Mouse (Mus musculus): ENCODE data around the gene Scg5. TPM values are rescaled to one million over a fixed set of nuclear protein-coding genes. Genes with fewer than 3 reads are reported as not detected.

The Scg5 gene
- polyA plus RNA-seq, 1 experiment from 2014 or later = not detected

DNA sequence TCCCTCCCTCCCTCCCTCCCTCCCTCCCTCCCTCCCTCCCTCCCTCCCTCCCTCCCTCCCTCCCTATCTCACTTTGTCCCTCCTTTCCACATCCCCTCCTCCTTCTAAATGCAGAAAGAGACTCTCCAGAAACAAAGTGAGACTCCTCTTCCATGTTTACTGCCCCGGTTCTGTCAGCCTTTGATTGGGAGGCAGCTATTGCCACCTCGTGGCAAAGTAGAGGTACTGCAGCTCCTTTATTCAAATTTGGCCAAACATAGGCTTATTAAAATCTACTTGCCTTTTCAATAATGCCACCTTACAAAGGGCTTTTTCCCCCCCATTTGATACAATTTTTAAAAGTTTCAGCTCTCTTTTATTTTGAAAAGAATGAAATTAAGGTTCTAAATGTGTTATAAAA lies 5.0 kb downstream of the Scg5 start:
- no peak overlapping the region for H3K27ac ChIP-seq
- H3K4me3 ChIP-seq (ENCODE audit: inconsistent target) = no peak overlapping the region
- 0% methylated on average over 2 of the region's 2 CpGs for WGBS (ENCODE audit: missing documents)
- H3K79me2 ChIP-seq (ENCODE audit: inconsistent target) = no peaks in the 10 kb centered on the region
- H3K36me3 ChIP-seq (ENCODE audit: inconsistent target) = no peaks in the 10 kb centered on the region

DNA sequence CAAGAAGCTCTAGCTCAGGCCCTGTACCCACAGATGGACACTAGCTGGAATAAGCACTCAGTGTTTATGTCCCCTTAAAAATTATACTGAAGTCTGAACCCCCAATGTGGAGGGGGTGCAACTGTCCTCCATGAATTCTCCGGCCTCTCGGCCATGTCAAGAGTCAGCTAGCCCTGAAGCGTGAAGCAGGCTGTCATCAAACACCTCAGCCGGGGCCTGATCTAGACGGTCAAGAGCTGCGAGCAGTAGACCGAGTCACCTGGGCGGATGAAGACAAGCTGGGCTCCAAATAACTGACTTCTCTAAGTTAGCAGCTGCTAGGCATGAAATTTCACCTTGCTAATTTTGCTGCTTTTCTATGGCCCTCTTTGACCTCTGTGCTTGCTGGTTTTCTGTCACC lies 6.6 kb downstream of the Scg5 start:
- Histone ChIP-seq H3K36me3 (ENCODE audit: inconsistent target) (no peaks in the 10 kb centered on the region), H3K4me3 (ENCODE audit: inconsistent target) (no peak overlapping the region), H3K27ac (no peak overlapping the region), H3K79me2 (ENCODE audit: inconsistent target) (no peaks in the 10 kb centered on the region)
- 97% methylated on average over 8 of the region's 8 CpGs for whole genome bisulfite sequencing (ENCODE audit: missing documents)

DNA sequence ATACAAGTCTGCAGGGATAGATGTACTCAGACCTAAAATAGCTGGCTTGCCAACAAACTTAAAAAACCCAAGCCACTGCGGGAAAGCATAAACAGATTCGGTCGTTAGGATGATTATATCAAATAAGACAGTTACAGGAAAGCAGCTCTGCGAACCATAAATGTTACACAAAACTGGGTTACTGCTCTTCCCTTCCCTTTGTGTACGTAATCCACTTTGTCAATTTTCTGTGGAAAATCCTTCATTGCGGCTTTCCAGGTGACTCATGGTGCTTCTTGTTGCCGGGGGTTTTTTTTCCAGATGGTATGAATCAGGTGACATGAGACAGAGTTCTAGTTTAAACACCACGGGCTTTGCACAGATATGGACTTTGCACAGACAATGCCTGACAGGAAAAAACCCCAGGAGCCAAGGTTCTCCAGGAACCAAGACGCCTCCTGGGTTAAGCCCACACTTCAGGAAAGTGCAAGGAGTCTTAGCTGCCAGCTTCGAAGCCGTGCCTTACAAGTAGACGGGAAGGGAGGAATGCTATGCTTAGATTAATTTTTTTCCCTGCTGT lies 7.7 kb downstream of the Scg5 start:
- 97% methylated on average over 12 of the region's 12 CpGs for WGBS (ENCODE audit: missing documents)
- H3K36me3 ChIP-seq (ENCODE audit: inconsistent target) = no peaks in the 10 kb centered on the region
- no peak overlapping the region for H3K27ac ChIP-seq

DNA sequence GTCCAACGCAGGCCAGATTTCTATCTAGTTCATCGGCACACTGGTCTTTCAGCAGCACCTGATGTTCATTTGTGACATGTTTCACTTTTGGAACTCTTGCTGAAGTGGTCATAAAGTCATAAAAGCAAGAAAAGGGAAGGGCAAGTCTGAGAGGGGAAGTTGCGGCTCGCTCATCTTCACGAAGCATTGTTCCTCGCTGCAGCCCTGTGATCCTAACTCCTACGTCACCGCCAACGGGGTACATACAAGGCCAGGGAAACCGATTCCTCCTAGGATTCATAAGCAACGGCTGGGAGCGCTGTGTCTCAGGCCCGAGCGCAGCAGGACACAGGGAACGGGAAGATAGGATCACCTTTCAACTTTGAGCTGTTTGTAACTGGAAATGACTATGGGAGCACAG lies 8.8 kb downstream of the Scg5 start:
- 63% methylated on average over 15 of the region's 15 CpGs for WGBS (ENCODE audit: missing documents)
- Histone ChIP-seq H3K79me2 (ENCODE audit: inconsistent target) (no peaks in the 10 kb centered on the region), H3K4me3 (ENCODE audit: inconsistent target) (no peak overlapping the region), H3K27ac (no peak overlapping the region), H3K36me3 (ENCODE audit: inconsistent target) (no peaks in the 10 kb centered on the region)

More for the DNA sequence above, 7.7 kb downstream of the Scg5 start:
- Histone ChIP-seq H3K79me2 (ENCODE audit: inconsistent target) (no peaks in the 10 kb centered on the region), H3K4me3 (ENCODE audit: inconsistent target) (no peak overlapping the region)

DNA sequence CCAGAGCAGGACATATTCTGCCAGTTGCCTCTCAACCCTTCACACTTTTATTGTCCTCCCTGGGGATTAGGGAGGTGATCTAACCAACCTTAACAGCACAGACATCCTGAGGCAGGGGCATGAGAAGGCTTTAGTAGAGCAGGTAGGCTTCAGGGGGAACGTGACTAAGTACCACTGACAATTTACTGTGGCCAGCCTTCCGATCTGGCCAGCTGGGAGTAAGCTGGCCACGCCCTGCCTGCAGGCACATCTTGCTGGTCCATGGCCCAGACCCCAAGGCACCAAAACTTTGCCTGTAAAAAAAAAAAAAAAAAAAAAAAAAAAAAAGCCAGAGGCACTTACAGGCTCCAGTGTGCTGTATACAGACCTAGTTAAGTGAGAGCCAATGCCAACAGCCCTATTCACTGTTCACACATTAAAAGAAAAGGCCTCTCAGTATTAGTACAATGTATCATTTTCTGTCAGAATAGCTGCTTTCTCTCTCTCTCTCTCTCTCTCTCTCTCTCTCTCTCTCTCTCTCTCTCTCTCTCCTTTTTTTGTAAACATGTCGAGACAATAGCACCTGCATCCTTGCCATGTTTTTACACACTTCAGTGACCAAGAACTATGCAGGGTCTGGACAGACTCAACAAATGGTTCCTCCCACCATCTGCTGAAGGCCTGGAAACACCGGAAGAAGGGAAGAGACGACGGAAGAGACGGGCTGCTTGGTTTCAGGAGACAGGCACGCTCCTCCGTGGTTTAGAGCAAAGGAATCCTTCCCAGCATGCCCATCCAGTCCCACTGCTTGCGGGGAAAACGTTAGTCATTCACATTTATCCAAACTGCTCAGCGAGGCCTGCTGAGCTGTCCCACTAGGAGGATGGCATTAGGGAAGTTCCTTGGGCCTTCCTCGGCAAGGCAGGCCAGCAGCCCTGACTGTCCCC lies 11.0 kb downstream of the Scg5 start:
- Histone ChIP-seq H3K36me3 (ENCODE audit: inconsistent target) (no peaks in the 10 kb centered on the region), H3K27ac (no peak overlapping the region), H3K4me3 (ENCODE audit: inconsistent target) (no peak overlapping the region), H3K79me2 (ENCODE audit: inconsistent target) (no peaks in the 10 kb centered on the region)
- WGBS (ENCODE audit: missing documents) = 91% methylated on average over 14 of the region's 14 CpGs

DNA sequence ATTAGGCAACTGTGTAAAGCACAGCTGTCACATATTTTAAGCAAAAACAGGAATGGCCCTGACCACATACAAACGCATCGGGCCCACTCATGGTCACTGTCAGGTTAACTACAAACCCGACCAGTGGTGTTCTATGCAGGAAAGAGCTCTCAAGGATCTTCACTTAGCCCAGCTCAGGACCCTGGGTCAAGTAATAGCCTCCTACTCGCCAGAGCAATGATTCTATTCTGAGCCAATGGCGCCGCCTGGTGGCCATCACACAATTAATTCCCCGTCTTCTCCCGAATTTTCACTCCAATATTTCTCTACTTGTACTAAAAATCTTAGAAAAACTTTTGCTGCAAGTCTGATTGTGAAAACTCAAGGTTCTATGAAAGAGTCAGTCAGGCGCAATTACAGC lies 21.3 kb downstream of the Scg5 start:
- 21% methylated on average over 9 of the region's 9 CpGs for WGBS (ENCODE audit: missing documents)
- no peak overlapping the region for H3K4me3 ChIP-seq (ENCODE audit: inconsistent target)
- H3K36me3 ChIP-seq (ENCODE audit: inconsistent target) = no peaks in the 10 kb centered on the region
- no peak overlapping the region for H3K27ac ChIP-seq
- no peaks in the 10 kb centered on the region for H3K79me2 ChIP-seq (ENCODE audit: inconsistent target)

DNA sequence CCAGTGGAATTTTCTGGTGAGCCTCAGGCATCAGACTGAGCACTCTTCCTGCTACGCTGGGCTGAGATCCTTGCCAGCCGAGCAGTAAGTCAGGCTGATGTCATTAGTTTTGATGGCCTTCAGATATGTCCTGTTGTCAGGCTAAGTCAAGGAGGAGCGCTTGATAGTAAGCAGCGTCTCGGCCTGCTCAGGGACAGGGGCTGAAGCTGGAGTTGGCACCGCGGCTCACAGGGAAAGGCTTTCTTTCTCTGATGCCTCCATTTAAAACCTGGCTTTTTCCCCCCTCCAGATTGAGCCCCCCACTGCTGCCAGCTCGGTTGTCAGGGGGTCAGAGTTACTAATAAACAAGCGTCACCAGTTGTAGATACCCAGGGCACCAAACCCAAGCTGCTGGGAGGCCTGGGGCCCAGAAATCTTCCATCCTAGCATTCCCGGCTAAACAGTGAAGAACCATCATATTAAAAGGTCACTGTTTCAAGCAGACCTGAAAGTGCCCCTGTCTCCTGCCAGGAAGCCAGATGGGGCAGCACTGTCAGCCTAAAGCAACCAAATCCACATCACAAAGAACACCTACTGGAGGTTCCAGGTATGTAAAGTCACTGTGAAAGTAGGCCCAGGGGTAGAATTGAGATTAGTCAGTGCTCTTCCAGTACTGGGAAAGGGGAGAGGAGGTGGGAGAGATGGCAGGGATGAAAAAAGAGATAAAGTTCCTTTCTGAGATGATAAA lies 21.9 kb downstream of the Scg5 start:
- no peak overlapping the region for H3K27ac ChIP-seq
- no peak overlapping the region for H3K4me3 ChIP-seq (ENCODE audit: inconsistent target)
- 87% methylated on average over 9 of the region's 10 CpGs for WGBS (ENCODE audit: missing documents)
- no peaks in the 10 kb centered on the region for H3K36me3 ChIP-seq (ENCODE audit: inconsistent target)
- no peaks in the 10 kb centered on the region for H3K79me2 ChIP-seq (ENCODE audit: inconsistent target)

DNA sequence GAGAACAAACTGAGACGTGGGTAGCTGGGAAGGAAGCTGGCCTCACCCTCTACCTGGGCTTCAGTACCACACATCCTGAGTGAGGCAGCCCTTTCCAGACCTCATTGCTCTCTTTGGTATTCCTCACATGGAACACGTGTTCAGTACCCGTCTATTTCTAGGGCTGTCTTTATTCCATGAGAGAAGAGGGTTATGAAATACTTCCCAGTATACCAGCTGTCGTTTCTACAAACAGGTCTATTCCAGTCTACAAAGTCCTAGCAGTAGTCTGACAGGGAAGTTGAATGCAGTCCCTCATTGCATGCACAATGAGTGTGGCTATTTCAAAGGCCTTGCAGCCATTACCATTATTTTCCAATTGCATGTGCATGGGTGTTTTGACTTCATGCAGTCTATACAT lies 23.2 kb downstream of the Scg5 start:
- 66% methylated on average over 4 of the region's 4 CpGs for WGBS (ENCODE audit: missing documents)
- H3K4me3 ChIP-seq (ENCODE audit: inconsistent target) = no peak overlapping the region
- H3K27ac ChIP-seq = no peak overlapping the region
- H3K36me3 ChIP-seq (ENCODE audit: inconsistent target) = no peaks in the 10 kb centered on the region
- H3K79me2 ChIP-seq (ENCODE audit: inconsistent target) = no peaks in the 10 kb centered on the region

DNA sequence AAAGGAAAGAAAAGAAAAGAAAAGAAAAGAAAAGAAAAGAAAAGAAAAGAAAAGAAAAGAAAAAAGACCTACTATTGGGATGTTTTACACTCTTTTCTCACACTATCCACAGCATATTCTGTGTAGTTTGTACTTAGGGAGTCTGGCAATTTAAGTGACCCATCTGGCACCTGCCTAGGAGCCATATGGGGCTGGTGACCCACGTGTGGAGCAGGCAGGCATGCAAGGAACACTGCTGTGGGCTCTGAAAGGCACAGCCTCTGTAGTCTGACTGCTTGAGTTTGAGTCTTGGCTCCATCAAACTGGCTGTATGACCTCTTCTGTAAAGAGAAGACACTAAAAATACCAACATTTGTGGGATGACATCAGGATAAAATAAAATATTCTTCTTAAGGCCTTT lies 25.2 kb downstream of the Scg5 start:
- H3K27ac ChIP-seq = no peak overlapping the region
- no peaks in the 10 kb centered on the region for H3K36me3 ChIP-seq (ENCODE audit: inconsistent target)
- no peak overlapping the region for H3K4me3 ChIP-seq (ENCODE audit: inconsistent target)
- H3K79me2 ChIP-seq (ENCODE audit: inconsistent target) = no peaks in the 10 kb centered on the region
- WGBS (ENCODE audit: missing documents) = 11% methylated on average over 1 of the region's 1 CpGs

DNA sequence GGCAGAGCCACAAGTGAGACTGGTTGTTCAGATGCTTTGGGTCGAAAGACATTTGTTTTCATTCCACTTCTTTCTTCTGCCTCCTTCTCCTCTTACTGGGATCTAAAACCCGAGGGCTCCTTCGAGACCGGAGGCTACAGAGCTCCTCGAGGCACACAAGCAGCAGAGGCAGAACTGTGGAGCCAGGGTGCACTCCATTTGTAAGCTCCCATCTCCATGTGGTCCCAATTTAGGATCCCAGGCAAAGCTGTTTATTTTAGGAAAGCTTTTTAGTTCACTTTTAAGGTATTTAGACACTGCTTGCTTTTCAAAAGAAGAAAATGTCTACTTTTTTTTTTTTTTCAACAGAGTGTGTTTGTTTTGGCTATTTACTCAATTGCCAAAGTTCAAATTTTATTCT lies 28.1 kb downstream of the Scg5 start:
- 77% methylated on average over 5 of the region's 5 CpGs for WGBS (ENCODE audit: missing documents)
- Histone ChIP-seq H3K79me2 (ENCODE audit: inconsistent target) (no peaks in the 10 kb centered on the region), H3K36me3 (ENCODE audit: inconsistent target) (no peaks in the 10 kb centered on the region), H3K4me3 (ENCODE audit: inconsistent target) (no peak overlapping the region), H3K27ac (no peak overlapping the region)

DNA sequence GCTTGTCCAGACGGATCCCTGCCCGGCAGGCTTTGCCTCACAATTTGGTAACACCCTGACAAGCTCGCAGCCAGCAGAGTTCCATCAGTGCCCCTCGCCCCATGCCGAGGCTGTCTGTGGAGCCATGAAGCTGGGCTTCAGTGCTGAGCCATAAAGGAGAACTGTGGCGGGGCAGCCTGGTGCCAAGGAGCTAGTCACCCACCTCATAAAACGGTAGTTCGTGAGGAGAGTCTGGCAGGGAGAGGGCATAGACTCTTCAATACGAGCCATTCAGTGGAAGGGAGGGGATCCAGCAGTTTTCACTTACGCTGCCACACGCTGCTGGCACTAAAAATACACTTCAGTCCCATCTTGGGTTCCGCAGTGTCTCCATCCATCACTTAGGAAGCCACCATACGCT lies 30.3 kb downstream of the Scg5 start:
- 90% methylated on average over 13 of the region's 13 CpGs for WGBS (ENCODE audit: missing documents)
- H3K27ac ChIP-seq = no peak overlapping the region

DNA sequence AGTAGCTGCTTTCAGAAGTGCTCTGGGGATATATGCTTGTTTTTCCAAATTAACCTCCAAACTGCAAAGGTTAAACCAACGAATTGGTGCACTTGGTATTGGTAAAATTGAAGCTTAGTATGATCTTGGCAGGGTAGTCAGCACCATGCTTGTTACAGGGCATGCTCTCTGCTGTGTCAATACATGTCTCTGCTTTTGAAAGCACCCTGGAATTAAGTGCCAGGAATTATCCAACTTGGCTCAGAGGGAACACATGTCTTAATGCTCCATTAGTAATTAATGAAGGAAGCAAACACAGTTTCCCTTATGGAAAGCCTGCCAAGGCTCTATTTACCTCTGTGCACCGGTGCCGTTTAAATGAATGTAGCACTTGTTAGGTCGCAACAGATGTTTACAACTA lies 33.7 kb downstream of the Scg5 start:
- no peak overlapping the region for H3K4me3 ChIP-seq (ENCODE audit: inconsistent target)
- no peak overlapping the region for H3K27ac ChIP-seq
- no peaks in the 10 kb centered on the region for H3K36me3 ChIP-seq (ENCODE audit: inconsistent target)
- H3K79me2 ChIP-seq (ENCODE audit: inconsistent target) = no peaks in the 10 kb centered on the region
- 81% methylated on average over 4 of the region's 4 CpGs for WGBS (ENCODE audit: missing documents)

More for the DNA sequence above, 30.3 kb downstream of the Scg5 start:
- H3K79me2 ChIP-seq (ENCODE audit: inconsistent target) = no peaks in the 10 kb centered on the region
- H3K4me3 ChIP-seq (ENCODE audit: inconsistent target) = no peak overlapping the region
- no peaks in the 10 kb centered on the region for H3K36me3 ChIP-seq (ENCODE audit: inconsistent target)

DNA sequence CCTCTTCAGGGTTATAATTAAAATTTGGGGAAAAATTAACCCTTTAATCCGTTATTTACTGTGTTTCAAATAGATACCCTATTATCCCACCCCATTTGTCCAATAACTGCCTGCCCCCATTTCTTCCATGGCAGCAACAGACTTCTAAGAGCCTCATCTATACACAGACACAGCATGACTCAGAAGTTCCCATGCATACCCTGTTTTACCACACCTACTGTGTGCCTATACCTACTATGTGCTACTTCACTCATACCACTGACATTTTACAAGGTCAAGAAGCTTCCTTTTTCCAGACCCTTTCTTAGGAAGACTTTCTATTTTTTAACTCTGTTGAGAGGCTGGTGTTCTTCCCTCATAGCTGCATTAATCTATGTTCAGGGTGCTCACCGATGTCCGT lies 35.4 kb downstream of the Scg5 start:
- H3K36me3 ChIP-seq (ENCODE audit: inconsistent target) = no peaks in the 10 kb centered on the region
- H3K4me3 ChIP-seq (ENCODE audit: inconsistent target) = no peak overlapping the region
- 91% methylated on average over 3 of the region's 3 CpGs for WGBS (ENCODE audit: missing documents)
- H3K27ac ChIP-seq = no peak overlapping the region
- H3K79me2 ChIP-seq (ENCODE audit: inconsistent target) = no peaks in the 10 kb centered on the region

DNA sequence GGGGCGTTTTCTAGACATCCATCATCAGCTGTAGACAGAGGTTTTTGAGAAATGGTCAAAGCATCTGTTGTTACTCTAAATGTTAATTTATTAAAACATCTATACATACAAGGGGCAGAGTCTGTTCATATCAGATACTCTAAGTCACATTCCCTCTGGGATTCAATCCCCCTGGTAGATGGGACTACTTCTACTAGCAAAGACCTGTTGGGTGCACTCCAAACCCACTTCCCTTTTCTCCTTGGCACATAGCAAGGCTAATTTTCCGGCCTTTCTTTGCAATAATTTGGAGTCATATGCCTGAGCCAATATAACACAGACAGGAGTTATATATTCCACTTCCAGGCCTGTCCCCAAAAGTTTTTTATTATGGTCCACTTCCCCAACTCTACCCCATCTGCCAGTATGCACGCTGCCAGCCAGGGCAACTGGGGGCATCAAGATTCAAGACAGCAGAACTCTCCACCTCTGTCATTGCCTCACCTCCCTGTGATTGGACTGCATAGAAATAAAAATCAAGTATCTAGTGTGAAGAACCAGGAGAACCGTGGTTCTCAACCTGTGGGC lies 40.0 kb downstream of the Scg5 start:
- no peak overlapping the region for H3K27ac ChIP-seq
- H3K4me3 ChIP-seq (ENCODE audit: inconsistent target) = no peak overlapping the region
- H3K79me2 ChIP-seq (ENCODE audit: inconsistent target) = no peaks in the 10 kb centered on the region
- H3K36me3 ChIP-seq (ENCODE audit: inconsistent target) = no peaks in the 10 kb centered on the region
- 59% methylated on average over 4 of the region's 4 CpGs for WGBS (ENCODE audit: missing documents)

DNA sequence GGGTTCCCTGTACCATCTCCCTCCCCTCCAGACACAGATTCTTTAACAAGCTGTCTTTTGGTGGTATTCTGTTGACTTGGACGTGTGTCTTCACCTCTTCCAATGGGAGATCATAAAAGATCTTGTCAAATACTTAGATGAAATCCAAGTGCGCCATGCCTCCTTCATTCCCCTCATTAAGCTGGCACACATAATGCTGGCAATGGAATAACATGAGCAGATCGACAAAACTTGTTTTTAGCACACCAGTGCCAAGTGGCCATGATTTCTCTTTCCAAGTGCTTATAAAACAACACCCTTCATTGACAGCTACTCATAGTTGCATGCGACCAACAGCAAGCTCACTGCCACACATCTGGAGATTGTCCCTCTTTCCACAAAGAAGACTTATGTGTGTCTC lies 41.0 kb downstream of the Scg5 start:
- 93% methylated on average over 4 of the region's 4 CpGs for WGBS (ENCODE audit: missing documents)
- Histone ChIP-seq H3K4me3 (ENCODE audit: inconsistent target) (no peak overlapping the region), H3K36me3 (ENCODE audit: inconsistent target) (no peaks in the 10 kb centered on the region)

More for the DNA sequence above, 41.0 kb downstream of the Scg5 start:
- no peaks in the 10 kb centered on the region for H3K79me2 ChIP-seq (ENCODE audit: inconsistent target)
- H3K27ac ChIP-seq = no peak overlapping the region

Measured in macrophage (primary cell).